Mouse (Mus musculus) liver, embryonic 14.5 days (tissue): ENCODE results near the gene Sdhb.

Experiments used
- CTCF ChIP-seq: IDR thresholded peaks from 2 replicates; pipeline ENCODE4 v1.5.1; 2016; ENCODE audit warnings: antibody characterized with exemption, low read depth, control low read depth
- EP300 ChIP-seq: IDR thresholded peaks from 2 replicates; pipeline ENCODE4 v1.6.1; 2016; ENCODE audit warnings: antibody characterized with exemption, low read depth

- TF ChIP-seq CTCF (no peak), EP300 (no peak)
Observed at GRCm38 (mm10) chr4:140962950-140963349, 1.9 kb downstream of the Sdhb start.
